Mouse (Mus musculus) frontal cortex, adult 2 months (tissue): ENCODE data around the gene Dpy19l1. TPM values are rescaled to one million over a fixed set of nuclear protein-coding genes. Genes with fewer than 3 reads are reported as not detected.
A peak's percentile ranks its signal among the peaks of the same experiment; 100 is the strongest.

Experiments used
- DNase-seq, 2 experiments: peaks; one replicate each; pipeline ENCODE4 v3.0.0; 2022; ENCODE audit warnings: low spot score in 1 of 2; ENCODE audit errors: extremely low spot score in 1 of 2
- polyA plus RNA-seq: library from polyadenylated mRNA; depleted of rRNA; stranded (reverse); fragments of >200 nt; gene quantifications from 2 replicates; pipeline ENCODE4 v1.2.3, GENCODE M21; 2012; rRNA removed

Dpy19l1 gene
- polyA plus RNA-seq = 54.3 and 69.1 TPM in 2 replicates

DNA sequence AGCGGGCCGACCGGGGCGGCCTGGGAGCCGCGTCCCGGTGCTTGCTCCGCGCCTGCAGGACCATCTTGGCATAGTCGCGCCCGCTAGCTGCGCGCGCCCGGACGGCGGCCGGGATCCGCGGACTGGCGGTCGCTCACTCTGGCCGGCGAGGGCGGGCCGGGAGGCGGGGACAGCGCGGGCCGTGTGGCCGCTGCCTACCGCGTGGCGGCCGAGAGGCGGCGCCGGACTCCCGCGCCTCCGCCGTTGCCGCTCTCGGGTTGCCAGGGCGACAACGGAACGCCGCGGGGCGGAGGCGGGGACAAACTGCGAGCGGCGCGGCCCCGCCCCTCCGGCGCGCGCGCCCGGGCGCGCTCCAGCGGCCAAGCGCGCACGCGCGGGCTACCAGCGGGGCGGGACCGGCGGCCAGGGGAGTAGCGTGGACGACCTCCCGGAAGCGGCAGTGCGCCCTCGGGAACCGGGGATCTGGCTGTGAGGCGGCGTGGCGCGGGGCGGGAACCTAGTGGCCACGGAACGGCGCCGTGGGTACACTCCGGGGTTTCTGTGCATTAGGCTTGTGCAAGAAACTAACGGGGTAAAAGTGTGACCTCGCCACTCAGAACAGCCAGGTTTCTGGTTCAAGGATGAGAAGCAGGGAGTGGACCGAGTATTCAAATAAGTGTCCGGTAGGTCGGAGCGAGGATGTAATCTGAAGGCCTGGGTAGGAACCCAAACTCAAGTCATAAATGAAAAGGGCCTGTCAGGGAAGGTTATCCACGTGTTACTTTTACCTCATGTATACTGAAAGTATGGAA, at the start of gene Dpy19l1:
Dpy19l1 (minus strand) TSS at position 74 of the 791 bp plus-strand sequence.
- DNase-seq = peak; percentile 72 to 89

DNA sequence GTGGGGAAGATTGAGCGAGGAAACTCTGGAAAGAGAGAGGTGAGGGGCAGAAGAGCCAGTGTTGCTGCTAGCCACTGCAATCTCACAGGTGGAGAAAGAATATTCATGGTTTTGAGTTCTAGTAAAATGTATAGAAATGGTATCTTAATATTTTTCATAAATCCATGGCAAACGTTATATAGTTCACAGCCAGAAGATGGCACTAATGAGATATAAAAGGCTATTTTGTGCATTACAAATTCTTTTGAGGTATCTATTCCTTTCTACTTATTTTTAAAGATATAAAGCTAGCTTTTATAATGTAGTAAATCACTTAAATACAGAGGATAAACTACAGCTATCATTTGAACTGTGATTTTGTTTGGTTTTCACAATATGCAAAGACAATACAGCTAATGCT, 35.2 kb upstream of the Dpy19l1 start:
- DNase-seq = peak in 1 of 2 experiments; percentile 42

DNA sequence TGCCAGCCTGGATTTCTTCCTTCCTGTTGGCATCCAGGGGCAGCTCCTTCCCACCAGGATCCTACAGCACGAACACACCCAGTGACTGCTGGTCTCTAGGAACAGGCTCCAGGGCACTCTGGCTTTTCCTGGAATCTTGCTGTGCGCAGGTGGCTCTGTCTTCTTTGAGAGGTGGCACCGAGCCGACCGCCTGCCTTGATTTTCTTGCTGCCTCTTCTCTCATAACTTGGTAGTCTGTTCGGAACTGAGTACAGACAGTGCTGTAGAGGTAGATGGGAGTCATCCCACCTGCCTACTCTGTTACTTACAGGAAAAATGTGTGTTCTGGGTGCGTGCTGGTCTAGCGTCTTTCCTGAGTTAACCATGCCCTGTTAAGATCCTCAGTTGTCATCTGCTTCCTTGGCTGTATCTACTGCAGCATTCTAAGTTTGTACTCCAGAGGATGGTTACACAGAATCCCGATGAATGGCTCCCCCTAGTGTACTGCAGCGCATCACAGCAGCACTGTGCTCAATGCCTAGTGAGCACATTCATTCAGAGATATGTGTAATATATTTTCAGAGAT, 13.7 kb upstream of the Dpy19l1 start:
- peak; percentile 83 to 91 for DNase-seq

DNA sequence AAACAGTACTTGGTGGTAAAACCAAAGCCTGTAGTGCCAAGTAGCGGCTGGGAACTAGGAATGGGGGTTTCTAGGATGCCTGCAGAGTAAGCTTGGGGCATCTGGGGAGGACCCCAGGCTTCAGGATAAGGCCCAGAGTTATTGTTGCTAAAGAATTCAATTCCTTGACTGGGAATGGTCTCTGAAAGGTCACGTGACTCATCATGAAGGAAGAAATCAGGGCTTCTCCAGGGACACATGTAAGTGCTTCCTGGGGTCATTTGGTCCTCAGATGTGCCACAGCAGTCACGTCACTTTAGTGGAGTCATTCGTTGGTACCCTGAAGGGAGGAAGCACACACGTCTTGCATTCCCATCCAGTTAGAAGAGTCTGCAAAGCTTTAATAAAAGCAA, 11.1 kb upstream of the Dpy19l1 start:
- DNase-seq = no peak

DNA sequence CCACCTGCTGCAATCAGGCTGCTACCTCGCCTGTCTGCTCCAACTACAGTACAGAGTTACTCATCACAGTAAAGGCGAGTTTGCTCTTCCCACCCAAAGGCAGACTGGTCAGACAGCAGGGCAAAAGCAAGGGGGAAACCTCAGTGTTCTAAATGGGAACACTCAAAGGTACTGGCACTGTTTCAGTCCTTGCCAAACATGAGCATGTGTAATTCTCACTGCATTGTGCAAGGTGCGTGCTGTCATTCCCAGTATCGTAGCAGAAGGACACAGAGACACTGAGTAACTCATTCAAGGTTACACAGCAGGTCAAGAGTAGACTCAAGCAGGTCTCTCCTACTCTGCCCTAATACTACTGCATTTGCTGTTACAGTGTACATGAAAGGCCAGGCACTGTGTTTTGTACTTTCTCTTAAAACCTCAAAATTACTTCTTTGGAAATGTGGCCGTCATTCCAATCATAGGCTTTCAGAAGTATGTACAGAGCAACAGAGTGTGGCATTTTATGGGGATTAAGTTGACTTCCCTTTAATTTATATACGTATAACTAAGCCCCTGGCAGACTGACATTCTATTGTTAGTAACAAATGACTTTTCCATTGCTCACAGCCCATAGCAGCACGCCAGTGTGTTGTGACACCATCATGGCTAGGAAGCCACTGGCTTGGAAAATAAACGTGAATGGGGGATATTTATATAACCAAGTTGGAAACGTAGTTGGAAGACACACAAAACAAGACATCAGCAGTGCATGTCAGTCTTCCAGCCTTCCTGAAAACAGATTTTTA, 10.5 kb upstream of the Dpy19l1 start:
- DNase-seq = no peak

DNA sequence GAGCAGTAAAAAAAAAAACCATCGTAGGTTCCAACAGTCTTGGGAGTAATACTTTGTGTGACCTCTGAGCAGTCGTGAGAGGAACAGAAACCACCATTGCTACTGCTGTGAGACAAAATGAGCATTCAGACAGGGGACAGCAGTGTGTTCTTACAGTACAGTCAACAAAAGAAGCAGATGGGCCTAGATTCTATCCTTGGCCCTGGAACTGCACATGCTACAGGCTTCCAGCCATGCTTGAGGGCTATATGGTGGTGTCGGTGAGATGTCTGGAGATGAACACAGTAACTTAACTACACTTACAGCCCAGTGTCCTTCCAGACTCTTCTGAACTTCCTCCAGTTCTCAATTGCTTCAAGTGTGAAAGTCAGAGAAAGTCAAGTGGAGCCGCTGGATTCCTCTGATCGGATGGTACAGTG, 9.2 kb upstream of the Dpy19l1 start:
- no peak for DNase-seq

DNA sequence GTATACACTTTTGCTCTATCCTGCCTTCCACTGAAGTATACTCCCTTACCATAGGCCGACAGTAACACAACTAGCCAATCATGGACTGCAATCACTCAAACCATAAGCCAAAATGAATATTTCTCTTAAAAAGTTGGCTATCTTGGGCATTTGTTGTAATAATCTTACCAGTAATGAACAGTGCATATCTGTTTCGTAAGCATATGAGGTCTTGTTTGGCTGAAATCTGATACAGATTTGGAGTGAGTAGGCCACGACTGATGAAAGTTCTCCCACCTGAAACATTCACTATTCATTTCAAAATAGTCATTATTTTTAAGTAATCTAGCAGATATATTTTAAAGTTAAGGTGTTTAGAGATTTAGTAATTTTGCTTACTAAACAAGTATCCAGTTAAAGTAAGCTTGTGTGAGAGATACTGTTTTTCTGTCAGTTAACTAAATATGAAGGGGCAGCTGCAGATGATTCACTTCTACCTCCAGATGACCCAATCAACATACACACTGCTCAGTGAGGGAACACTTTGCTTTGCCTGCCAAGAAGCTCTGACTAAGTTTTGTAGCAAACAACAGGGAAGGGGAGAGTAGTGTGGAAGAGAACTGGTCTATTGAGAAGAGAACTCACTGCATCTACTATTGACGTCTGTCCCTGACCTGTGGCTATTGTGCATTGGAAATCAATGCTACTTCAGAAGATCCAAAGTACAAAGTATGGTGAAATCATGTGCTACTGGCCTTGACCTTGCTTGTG, 8.6 kb upstream of the Dpy19l1 start:
- DNase-seq = no peak

DNA sequence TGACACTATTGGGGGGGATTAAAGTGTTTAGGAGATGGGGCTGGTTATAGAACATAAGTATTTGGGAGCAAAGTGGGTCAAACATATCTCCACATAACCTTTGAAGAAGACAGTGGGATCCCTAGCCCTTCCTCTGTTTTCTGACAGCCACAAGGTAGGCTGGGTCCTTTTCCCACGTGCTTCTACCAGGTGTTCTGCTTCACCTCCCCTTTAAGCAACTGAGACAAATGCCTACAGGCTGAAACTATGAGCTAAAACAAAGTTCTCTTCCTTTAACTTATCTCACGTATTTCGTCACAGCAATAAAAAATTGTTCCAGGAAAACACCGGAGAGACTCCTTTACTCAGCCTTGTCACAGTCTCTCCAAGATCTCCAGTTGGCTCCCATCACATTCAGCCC, 5.9 kb upstream of the Dpy19l1 start:
- DNase-seq = no peak

DNA sequence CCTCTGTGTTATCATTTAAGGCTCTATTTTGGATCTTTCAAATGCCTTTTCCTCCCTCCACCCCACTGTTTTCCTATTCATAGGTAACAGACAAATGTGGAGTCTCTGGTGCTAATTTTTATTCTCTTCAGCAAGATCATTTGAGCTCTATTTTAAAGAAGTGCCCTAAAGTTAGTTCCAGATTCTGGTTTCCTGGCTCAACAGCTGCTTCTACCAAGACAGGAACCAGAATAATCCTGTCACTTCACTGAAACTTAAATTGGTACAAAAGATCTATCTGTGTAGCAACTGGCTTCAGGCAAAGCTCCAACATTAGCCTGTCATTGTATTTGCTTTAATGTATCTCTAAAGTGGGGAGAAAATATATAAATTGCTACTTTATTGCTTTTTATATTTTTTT, 3.6 kb upstream of the Dpy19l1 start:
- no peak for DNase-seq

DNA sequence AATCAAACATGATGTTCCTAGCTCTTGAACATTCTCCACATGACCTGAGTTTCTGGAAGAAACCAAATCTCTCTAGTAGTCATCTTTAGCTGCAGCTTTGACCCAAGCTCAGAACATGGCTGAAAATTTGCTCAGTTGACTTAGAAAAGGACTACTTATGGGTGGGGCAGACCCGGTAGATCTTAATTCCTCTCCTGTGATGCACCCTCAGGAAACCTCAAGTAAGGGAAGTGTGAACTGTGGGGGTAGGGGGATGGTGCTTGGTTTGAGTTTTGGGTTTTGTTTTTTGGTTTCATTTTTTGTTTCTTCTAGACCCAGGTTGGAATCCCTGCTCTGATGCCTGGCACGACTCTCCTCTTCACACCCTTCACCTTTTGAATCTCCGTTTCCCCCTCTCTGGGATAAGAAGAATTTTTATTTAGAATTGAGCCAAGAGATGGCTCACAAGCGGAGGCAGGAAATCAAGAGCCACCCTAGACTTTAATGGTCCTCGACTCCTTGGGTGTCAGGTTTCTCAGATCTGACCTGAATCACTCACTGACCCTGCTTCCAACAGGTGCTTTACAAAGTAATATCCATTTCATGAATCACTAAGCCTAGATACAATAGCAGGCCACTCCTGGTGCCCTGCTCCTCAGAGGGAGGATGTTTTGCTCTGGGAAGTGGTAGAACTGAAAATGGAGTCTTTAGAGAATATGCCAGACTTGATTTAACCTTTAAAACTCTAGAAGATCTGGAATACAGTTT, 2.2 kb upstream of the Dpy19l1 start:
- DNase-seq = no peak

DNA sequence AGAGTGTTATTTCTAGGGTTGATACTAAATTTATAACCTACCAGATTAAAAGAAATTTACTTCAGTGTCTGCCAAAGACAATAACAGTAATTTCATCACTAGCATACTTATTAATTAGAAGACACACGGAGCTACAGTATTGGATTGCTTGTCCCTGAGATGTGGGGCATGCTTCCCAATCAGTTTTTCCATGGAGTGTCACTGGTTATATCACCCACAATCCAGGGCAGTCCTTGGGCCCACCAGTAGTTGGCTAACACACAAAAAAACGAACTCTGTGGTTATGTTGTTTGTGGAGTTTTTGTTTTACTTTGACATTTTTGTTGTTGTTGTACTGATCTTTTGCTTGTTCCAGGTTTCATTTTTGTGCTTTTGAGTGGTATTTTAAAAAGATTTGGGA, 1.4 kb upstream of the Dpy19l1 start:
- DNase-seq = no peak

DNA sequence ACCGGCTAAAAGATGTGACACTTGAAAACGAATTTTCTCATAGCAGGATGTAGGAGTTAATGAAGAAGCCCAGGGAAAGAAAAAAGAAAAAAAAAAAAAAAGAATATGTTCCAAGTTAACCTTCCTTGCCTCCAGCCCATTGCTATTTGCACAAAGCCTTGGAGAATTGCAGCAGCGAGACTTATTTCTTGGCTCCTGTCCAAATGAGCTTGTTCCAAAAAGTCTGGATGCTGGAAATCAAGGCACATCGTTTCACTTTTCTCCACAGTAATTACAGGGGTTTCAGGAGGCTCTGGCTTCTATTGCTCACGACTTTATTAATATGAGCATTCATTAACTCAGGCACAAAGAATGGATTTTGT, 899 bp upstream of the Dpy19l1 start:
- peak in 1 of 2 experiments; percentile 40 for DNase-seq

DNA sequence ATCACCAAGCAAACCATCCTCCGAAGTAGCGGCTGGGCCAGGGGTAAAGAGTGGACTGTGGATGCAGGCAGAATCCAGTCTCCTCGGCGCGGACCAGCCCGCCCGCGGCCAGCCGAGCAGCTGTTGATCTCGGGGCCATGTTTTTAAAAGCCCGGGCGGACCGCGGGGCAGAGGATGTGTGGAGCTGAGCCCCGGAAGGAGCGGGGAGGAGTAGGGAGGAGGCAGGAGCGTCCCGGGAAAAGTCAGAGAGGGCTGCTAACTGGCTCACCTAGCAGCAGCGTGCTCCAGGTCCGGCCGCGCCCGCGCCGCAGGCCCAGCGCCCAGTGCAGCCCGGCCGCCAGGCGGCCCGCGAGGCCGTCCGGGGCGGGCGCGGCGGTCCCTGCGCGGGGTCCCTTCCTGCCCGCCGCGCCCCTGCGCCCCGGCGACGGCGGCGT, 352 bp downstream of the Dpy19l1 start:
- DNase-seq = no peak

DNA sequence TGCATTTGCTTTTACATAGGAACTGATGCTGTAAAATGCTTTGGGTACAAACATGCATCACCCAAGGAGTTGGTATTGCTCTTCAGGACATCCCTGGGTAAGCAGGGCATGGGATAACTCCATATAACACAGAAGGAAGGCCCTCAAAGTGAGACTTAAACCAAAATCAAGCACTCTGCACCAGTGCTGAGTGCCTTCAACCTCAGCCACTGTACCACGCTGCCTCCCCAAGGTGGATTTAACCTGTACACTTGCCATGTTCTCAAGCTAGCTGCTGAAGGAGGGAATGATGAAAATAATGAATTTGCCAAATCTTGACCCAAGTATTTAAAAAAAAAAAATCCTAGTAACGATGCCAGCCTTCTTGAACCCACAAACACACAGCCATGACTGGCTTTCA, 1.3 kb downstream of the Dpy19l1 start:
- DNase-seq = no peak

DNA sequence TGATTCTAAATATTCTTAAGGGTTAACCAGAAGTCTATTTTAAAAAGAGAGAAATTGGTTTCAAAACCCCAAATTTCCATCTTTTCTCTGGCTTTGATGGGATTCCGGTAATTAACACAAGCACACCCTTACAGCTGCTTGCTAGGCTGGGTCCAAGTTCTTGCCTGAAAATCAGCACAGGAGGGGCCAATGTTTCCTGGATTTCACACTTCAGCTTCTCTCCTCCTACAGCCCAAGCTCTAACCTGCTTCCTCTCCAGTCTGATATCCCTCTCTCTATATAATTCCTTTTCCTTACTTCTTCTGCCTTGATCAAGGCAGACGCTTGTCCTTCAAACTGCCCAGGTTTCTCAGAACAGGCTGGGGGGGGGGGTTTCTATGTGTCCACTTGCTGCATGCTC, 6.7 kb downstream of the Dpy19l1 start:
- no peak for DNase-seq

DNA sequence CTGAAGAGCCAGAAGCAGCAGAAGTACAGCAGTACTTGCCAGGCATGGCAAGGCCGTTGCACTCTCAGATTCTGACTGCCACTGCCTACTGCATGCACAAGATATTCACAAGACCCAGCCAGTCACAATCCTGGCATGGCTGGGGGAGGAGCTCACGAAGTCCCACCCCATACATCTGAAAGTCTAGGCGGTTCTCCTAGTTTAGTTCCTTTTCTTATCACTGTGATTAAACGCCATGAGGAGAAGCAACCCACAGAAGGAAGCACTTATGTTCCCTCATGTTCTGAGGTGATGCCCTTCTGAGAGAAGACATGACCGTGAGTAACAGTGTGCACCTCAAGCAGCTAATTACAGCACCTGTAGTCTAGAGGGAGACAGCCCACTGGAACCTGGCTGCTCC, 12.4 kb downstream of the Dpy19l1 start:
- no peak for DNase-seq

DNA sequence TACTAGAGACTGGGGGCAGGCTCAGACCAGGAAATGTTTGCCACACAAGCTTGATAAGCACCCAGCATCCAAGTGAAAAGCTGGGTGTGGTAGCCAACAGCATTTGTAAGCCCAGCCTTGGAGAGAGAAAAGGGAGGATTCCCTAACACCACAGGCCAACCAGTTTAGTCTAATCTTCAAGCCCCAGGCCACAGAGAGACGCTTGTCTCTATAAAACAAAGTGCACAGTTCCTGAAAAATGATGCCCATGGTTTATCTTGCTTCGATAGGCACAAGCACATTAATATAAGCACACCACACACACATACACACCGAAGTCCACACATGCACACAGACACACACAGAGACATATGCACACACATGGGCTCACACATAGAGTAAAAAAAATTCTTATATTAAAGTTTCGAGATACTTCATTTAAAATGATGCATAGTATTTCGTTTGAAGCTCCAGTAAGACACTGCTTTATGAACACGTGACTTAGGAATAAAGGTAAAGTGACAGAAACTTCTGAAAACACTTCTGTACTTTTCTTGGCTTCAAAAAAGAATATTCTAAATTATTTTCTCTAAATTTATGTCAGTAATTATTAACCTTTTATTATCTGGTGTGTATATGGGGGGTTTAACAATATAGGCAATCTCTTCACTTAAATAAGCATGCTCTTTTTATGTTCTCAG, 14.4 kb downstream of the Dpy19l1 start:
- no peak for DNase-seq

DNA sequence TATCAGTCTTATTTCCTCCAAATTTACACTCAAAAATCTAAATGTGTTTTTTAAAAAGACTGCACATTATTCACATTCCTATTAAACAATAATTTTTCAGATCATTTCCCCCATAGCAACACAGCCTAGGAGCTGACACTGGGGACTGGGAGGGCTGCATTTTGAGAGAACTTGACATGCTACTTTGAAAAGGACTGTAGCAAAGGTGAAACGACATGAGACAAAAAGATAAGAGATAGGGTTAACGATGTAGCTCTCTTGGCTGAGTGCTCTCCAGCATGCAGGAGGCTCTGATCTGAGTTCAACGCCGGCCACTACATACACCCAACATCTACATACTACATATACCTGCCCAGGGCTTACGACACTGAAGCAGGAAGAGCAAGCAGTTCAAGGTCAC, 20.6 kb downstream of the Dpy19l1 start:
- no peak for DNase-seq

DNA sequence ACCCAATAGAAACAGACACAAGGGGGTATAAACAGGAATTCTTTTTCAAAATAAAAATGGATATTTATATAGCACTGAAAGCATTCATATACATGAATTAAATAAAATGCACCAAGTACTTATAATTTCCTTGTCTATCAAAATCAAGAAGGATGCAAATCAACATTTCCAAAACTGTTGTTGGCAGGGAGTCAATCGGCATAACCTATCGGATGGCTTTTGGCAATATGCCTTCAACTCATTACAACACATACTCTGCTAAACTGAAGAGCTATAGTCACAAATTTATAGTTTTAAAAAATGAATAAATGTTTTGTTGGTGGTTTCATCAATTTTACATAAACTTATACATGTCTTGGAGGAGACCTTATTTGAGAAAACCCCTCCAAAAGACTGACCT, 25.7 kb downstream of the Dpy19l1 start:
- no peak for DNase-seq

DNA sequence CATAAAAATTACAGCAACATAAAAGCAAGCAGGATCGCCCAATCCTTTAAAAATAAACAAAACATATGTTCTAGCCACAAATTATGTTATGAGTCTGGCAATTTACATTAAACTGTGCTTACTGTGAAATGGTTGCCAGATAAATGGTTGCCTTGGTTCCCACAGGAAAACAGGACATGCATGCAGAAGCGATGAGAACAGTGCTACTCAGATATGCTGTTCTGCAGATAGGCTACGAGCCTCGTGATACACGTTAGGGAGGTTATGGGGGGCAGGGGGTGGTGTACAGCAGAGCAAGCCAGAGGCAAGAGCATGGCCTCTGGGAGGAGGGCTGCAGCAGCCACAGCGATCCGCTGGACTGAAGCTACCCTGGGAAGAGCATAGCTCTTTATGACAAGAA, 29.1 kb downstream of the Dpy19l1 start:
- no peak for DNase-seq
